Mouse (Mus musculus) right cerebral cortex, adult 18-20 months (tissue): ENCODE data around the gene Cluh.

Experiments used
- DNase-seq: peaks from one replicate; pipeline ENCODE4 v3.0.0; 2022; ENCODE audit warnings: mixed read lengths

Cluh gene

DNA sequence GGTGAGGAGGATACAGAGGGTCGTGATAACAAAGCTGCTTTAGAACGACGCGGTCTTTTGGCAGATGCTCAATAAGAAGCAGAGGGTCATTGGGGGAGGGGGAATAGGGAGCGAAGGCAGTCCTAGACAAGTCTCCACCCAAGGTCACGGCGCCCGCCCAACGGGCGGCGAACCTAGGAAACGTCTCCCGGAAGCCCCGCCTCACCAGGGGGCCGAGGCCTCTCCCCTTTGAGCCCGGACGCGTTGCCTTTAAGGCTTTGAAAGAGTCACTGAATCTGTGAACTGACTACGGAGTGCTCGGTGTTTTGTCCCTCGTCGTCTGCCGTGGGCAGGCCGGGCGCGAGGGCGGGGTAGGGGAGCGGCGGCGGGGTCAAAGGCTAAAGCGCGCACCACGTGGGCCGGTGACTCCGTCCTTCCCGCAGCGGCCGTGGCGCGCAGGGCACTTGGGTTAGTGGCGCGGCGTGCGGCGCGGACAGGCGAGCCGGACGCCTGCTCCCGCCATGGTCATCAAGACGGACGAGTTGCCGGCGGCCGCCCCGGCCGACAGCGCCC, at the start of gene Cluh:
Gene Cluh, plus strand, starts transcription at position 401 of the 552 bp plus-strand sequence.
- peak; percentile 98 for DNase-seq

DNA sequence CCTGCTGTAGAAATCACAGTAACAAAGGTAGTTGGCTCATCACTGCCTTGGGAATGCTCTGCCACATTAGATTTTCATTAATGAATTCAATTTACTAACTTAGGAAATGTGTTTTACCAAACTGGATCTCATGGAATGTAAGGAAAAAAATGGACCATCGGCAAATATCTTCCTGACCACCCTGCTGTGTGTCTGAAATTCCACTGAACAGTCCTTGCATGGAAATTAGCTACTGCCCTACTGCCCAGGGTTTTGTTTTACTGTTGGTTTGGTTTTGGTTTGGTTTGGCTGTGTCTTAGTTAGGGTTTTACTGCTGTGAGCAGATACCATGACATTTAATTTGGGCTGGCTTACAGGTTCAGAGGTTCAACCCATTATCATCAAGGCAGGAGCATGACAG, 47.0 kb upstream of the Cluh start:
- DNase-seq, result no peak

DNA sequence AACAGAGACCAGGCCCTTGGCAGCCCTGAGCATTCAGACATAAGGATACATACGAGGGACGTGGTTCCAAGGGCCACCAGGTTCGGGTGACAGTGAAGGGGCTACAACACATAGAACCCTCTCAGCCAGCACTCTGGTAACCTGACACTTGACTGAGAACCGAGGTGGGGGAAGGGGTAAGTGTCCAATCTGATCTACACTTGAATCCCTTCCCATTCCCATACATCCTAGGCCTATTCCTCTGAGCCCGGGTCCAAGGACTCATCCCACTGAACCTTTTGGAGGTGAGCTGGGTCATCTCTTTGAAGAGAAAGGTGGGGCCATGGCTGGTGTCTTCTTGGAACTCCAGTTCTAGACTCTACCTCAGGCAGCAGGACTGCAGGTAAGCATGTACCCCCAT, 39.2 kb upstream of the Cluh start:
- no peak for DNase-seq

DNA sequence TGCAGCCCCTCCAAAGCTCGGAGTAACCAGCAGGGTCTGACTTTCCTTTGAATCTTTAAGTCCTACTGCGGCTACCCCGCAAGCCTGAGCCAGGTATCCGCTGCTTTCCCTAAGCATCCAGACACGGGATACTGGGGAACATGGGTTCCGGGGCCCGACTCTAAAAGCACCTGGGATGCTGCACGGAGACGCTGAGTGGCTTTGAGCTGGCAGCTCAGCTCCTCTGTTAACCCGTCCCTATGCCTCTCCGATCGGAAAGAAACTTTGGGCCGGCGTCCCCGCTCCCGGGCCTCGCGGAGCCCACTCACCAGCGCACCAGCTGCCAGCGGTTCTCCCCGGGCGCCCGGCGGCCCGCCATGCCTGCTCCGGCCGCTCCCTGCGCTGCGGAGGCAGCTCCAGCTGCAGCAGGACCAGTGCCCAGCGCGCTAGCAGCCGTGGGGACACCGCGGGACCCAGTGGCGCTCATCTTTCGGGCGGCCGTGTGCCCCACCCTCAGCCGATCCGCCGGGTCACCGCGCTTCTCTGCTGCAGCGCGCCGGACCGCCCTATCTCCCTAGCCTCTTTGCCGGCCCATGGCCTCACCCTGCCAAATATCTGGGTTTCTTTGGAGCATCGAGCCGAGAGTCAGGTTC, 38.6 kb upstream of the Cluh start, which contains the start of gene Rap1gap2:
Gene Rap1gap2, minus strand, starts transcription at position 371 of the 632 bp plus-strand sequence.
- DNase-seq, result peak; percentile 38

DNA sequence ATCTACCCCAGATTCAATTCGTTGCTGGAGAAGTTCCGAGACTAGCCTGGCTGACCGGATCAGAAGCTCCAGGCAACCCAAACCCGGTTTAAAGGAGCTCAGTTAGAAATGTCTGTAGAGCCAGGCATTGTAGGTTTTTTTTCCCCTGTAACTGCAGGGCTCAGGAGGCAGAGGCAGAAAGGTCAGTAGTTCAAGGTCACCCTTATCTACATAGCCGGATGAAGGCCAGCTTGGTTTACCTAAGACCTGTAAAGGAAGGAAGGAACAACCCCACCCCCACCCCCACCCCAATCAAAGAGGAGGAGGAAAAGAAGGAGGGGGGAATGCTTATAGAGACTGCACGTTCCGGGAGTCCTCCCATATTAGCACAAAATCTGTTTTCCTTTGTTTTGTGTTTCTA, 37.9 kb upstream of the Cluh start:
- DNase-seq, result no peak

DNA sequence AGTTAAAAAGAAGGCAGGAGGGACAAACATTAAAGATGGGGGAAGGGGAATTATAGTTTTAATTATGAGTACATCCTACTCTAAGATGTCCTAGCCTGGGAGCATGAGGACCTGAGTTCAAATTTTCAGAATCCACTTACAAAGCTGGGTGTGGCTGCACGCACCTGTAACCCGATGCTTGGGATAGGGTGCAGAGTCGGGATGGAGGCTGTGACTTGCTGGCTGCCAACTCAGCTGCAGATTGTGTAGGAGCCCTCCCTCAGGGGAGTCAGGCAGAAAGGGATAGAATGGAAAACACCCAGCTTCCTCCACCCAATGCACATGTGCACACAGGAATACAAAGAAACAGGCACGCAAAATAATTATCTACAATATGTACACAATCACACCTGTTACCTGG, 35.9 kb upstream of the Cluh start:
- DNase-seq, result no peak

DNA sequence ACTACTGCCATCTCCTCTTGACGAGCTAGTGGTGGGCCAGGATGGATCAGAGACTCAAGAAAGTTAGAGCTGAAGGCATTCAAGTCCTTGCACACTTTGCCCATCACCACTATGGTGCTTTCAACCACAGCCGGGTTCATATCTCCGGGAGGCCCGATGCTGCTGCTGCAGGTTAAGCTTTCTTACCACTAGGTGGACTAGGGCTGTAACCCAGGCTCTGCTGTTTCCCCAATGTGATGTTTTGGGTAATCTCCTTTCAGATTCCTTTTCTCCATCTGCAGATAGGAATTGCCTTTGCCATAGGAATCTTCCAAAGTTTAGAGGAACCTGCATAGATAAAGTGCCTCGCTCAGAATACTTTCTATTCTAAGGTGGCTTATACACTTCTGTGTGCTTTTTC, 33.7 kb upstream of the Cluh start:
- DNase-seq, result no peak

DNA sequence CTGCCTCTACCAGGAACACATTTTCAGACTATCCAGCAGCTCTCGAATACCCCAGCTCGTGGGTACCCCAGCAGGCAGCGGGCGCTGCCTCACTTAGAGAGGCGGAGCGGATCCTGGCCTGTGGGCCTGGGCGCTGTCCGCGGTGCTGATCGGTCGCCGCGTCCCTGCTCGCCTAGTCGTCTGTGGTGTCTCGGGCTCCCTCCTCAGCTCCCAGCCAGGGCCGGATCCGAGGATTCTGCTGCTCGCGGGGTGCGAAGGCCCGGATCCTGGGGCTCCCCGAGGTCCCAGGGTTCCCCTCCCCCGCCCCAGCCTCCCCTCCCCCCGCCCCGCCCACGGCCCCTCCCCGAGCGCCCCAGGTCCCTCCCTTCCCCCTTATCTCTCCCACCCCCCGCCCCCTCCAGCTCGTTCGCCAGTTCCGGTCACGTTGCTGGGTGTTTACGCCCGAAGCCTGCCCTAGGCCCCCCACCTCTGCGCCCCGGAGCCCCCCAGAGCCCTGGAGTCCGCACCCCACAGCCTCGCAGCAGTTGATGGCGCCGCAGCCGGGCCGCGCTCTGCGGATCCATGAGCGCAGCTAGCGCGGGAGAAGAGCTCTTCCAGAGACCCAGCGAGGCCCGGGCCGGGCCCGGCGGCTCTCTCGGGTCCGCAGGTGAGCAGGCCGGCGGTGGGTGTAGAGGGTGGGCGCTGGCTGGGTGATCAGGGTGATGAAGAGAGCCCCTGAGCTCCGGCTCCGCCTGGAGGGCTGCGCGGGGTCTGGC, 29.9 kb upstream of the Cluh start, which contains the start of gene Ccdc92b:
Gene Ccdc92b, plus strand, starts transcription at position 405 of the 755 bp plus-strand sequence.
- DNase-seq, result peak; percentile 67

DNA sequence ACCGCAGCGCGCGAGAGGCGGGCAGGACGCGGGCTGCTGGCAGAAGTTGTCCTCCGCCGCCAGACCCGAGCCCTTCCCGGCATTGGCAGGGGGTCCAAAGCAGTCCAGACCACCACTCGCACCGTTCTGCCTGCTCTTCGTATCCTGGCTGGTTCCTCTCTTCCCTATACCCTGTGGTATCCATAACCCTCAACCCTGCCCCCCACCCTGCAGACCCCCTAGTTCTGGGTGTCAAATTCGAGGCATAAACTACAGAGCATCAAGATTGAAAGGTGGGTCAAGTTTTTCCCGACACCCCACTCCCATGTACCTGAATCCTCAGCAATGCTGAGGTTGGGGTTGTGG, 29.4 kb upstream of the Cluh start:
- no peak for DNase-seq

DNA sequence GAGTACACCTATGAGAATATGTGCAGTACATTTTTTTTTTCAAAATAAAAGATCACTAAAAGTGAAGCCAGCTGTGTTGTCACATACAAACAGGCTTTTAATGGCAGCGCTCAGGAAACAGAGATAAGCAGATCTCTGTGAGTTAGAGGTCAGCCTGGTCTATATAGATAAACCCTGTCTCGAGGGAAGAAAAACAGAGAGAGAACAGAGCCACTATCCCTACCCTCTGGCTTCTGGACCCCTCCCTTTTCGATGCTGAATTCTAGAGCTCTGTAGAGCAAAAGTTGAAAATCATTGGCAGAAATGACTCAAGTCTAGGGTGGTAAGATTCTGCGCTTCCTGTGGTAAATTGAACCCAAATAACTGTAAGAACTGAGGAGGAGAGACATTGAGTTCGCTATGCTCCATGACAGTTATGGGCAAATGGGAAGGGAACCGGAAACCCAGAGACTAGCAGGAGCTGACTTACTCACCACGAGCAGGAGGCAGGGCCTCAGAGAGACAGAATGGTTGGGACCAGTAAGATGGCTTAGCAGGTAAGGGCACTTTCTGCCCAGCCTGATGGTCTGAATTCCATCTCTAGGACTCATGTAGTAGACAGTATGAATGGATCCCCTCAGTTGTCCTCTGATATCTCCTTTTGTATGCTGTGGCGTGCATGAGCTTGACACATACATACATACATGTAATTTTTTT, 27.2 kb upstream of the Cluh start:
- DNase-seq, result no peak

DNA sequence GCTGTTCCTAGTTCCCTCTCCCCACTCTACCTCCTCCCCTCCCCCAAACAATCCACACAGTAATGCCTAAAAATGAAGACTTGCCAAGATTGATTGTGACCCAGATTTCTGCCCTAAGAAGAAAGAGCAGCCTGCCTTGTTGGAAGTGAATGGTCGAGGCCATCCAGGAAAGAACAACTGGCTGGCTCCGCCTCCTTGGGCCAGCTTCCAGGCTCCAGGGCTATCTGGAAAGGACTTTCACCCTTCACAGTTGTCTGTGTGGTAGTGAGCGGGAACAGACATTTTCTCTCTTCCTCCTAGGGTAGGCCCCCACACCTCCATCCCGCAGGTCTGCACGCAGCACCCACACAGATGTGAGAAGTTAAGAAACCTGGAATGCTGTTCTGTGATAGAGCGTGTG, 25.6 kb upstream of the Cluh start:
- DNase-seq, result no peak

DNA sequence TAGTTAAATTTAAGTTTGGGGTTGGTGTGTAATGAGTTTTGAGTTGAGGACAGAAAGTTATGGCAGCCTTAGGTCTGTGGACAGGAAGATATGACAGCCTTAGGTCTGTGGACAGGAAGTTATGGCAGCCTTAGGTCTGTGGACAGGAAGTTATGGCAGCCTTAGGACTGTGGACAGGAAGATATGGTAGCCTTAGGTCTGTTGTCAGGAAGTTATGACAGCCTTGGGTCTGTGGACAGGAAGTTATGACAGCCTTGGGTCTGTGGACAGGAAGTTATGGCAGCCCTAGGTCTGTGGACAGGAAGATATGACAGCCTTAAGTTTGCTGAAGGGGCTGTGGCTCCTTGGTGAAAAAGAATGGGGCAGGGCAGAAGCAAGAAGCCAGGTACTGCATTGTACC, 24.0 kb upstream of the Cluh start:
- DNase-seq, result no peak

DNA sequence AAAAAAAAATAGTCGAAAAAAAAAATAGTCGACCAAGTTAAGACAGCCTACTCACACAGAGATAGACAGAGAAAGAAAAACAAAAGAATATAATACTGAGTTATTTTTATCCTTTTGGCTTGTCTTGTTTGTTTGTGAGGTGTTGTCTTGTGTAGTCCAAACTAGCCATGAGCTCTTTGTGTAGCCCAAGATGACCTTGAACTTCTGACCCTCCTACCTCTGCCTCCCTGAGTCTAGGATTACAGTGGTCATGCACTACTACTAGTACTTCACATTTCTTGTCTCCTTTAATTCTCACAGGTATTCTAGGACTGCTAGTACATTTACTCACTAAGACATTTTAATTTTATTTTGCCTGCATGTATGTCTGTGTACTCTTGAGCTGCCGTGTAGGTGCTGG, 21.8 kb upstream of the Cluh start:
- no peak for DNase-seq

DNA sequence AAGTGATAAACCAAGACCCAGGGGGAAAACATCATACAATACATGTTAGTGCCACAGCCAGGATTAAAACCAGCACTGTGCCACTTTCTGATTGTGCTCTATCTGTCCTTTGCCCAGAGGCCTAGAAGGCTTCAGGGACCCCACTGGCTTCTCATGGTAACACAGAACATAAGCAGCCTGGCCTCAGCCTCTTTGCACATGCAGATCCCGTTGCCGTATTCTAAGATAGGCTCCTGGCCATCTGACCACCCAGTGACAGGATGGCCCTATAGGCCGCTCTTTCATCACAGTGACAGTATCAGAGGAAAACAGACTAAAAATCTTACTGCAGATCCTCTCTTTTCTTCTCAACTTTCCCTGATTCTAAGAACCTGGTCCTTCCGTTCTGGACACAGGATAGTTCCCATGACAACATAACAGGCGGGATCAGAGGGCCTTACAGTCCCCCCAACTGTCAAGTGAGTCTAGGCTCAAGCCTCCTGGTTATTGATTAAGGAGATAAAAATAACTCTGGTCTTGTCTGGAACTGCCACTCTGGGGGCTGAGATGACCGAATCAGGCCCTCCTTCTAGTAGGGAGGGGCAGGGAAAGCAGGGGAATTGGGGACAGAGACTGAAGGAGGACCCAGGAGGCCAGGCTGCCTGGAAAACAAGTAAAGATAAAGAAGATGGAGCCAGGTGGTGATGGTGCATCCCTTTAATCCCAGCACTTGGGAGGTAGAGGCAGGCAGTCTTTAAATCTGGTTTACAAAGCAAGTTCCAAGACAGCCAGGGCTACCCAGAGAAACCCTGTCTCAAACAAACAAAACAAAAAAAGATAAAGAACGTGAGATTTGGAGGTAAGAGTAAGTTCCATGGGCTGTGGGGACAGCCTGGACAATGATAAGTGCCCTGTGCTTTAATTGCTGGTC, 17.2 kb upstream of the Cluh start:
- DNase-seq, result no peak

DNA sequence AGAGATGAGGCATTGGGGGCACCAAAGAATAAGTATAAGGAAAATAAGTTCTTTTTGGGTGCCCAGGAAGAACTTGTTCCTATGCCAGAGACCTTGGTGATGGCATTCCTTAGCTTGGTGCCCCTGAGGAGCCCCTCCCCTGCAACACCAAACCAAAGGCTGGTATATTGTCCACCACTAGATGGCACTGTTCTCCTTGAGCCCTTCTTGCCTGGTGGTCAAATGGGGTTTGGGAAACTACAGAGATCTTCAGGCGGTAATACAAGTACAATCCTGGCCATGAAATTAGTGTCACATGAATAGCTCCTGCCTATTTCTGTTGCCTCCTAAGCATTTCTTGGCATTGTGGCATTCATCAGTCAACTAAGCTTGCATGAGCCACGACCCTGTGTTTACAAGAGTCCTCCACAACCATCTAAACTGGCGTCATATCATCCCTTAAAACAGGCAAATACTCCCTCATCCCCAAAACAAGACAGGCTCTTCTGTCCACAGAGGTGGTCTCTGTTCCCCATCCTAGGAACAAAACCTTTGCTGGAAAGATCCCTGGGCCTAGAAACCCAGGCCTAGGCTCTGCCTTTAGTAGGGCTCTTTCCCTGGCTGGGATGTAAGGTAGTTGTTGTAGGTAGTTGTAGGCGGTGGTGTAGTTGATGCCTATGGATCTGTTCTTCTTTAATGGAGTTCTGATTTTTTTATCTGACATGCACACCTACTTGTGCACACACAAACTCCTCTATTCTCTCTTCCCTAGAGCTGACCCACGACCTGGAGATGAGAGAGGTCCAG, 14.6 kb upstream of the Cluh start:
- peak; percentile 60 for DNase-seq

DNA sequence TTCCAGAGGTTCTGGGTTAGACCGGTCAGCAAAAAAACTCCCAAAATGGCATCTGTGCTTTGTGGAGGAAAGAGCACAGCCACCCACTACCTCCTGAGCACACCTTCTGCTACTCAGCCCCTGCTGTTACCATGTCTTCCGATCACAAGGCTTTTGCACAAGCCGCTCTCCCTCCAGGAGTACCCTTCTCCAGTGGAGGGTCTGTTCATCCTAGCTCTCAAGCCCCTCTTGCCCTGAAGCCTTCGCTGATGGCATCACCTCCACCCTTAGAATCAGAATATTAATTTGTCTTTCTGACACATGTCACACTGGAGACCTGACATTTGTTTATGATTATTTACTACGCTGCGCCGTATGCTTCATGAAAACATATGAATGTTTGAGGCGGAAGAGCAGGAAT, 11.8 kb upstream of the Cluh start:
- no peak for DNase-seq

DNA sequence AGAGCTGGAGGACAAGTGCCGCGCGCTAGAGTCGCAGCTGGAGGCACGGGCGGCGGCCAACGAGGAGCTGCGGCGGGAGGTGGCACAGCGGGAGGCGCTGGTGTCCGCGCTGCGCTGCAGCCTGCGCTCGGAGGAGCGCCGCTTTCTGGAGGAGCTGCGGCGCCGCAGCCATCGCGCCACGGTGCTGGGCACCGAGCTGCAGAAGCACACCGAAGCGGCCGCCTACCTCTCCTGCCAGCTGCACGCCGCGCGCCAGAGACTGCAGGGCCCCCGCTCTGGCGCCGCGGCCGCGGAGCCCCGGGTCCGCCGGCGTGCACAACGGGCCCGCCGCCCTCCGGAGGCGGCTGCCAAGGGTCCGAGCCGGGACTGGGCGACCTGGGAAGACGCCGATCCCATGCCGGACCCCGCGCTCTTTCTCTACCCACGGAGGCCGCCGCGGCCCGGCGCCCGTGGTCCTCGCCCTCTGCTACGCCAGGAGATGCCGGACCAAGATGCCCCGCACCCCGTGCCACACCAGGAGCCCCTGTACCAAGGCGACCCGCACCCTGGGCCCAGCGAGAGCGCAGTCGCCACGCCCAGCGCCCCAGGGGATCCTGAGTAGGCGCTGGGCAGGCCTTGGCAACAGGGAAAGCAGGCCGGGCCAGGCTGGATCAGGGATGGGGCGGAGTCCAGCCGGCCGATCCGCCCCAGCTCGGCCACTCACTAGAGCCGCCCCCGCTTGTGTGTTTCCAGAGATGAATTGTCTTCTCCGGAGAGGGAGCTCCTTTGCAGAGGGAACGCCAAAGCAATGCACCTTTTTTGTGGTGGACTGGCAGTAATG, 11.1 kb upstream of the Cluh start:
- DNase-seq, result peak; percentile 85

DNA sequence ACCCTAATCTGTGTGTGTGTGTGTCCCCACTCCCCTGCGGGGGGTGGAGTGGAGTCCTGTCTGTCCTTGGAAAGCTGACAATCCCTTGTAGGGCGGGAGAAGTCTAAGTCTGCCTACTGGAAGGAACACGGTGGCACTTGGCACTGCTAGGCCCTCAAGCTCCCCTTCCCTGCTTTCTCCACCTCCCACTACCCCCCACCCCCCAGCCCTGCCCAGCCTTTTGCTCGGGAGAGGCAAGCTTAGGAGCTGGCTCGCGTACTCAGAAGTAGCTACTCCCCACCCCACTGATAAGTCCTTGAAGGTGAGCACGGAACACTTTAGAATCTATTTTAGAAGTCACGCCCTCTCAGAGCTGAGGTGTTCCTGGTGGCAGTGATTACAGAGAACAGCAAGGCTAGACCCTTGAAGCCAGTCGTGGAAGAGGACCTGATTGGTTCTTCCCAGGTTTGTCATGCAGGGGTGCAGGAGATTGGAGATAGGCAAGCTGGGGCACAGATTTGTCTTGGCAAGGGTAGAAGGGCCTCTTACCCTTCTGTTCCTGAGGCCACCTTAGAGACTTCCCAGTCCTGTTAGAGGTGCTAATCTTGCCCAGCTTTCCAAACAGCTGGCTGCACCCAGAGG, 10.4 kb upstream of the Cluh start:
- DNase-seq, result no peak

DNA sequence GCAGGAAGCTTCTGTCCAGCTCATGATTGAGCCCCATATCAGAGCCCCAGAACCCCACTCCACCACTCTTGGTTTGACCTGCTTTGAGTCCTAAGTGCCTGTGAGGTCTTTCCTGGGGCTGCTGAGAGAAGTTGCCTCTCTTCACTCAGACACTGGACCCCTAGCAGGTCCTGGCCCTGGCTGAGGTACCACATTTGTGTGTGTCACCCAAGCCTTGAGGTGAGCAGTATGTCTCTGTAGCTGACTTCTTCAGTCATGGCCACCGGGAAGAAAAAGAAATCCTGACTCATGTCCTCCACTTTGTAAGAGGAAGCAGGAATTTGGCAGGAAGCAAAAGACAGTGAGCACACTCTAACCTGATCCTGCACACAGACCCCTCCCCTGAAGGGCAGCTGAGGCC, 9.7 kb upstream of the Cluh start:
- no peak for DNase-seq

DNA sequence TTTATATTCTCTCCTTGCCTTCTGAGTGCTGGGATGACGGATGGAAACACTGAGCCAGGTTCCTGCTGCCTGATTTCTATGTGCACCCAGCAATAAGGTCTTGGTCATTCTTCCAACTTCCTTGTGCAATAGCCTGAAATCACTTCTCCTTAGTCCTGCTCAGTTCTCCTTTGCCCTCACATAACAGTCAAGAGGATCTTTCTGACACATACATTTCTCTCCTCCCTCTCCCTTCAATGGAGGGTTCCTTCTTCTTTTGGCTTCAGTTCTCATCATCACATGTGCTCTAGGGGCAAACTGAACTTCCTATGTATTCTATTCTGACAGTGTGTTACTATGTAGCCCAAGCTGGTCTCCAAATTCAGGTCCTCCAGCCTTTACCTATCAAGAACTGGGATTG, 1.3 kb upstream of the Cluh start:
- DNase-seq, result no peak
